Mouse (Mus musculus) lung, embryonic 14.5 days (tissue): ENCODE results near the gene Nol12. TPM values are rescaled to one million over a fixed set of nuclear protein-coding genes. Genes with fewer than 3 reads are reported as not detected.

ENCODE experiments used
- ATAC-seq: fragments of 200-750 bp; cut with Nextera tagmentation; 2 replicates; pipeline ENCODE4 v1.8.0; 2017; ENCODE audit warnings: mild to moderate bottlenecking, moderate TSS enrichment, moderate library complexity; ENCODE audit not compliant: insufficient read depth
- DNase-seq: peaks from one replicate; pipeline ENCODE4 v3.0.0-alpha.2; 2015
- H3K27ac ChIP-seq: fragments of 300-500 bp; sonication (generic); 2 replicates; pipeline ENCODE4 v1.5.1; 2014; ENCODE audit warnings: low read depth, mild to moderate bottlenecking, moderate library complexity
- H3K27me3 ChIP-seq: fragments of 300-500 bp; sonication (generic); 2 replicates; pipeline ENCODE4 v1.6.1; 2014; ENCODE audit warnings: low read length, control low read depth; ENCODE audit not compliant: insufficient read depth
- H3K36me3 ChIP-seq: fragments of 300-500 bp; sonication (generic); 2 replicates; pipeline ENCODE4 v1.6.1; 2014; ENCODE audit warnings: control low read depth; ENCODE audit not compliant: insufficient read depth
- H3K4me1 ChIP-seq: fragments of 300-500 bp; sonication (generic); 2 replicates; pipeline ENCODE4 v1.6.1; 2014; ENCODE audit warnings: antibody characterized with exemption, control low read depth; ENCODE audit not compliant: insufficient read depth
- H3K4me2 ChIP-seq: fragments of 300-500 bp; sonication (generic); 2 replicates; pipeline ENCODE4 v1.6.1; 2014; ENCODE audit warnings: mild to moderate bottlenecking
- H3K4me3 ChIP-seq: fragments of 300-500 bp; sonication (generic); 2 replicates; pipeline ENCODE4 v1.5.1; 2014; ENCODE audit warnings: low read depth, low read length
- H3K9ac ChIP-seq: fragments of 300-500 bp; sonication (generic); 2 replicates; pipeline ENCODE4 v1.6.1; 2014
- H3K9me3 ChIP-seq: fragments of 300-500 bp; sonication (generic); 2 replicates; pipeline ENCODE4 v1.6.1; 2016; ENCODE audit warnings: low read depth, low read length, control low read depth
- CTCF ChIP-seq: IDR thresholded peaks from 2 replicates; pipeline ENCODE4 v1.5.1; 2016; ENCODE audit warnings: antibody characterized with exemption, low read depth
- WGBS: fragments of 180-500 bp; shearing (Covaris S2); extraction: QIAGEN DNeasy Blood & Tissue Kit; methylation state at CpG from one replicate; pipeline ENCODE4 v1.1.7; 2014; 5-methylcytosine and 5-hydroxymethylcytosine counted together
- polyA plus RNA-seq: library from polyadenylated mRNA; unstranded; fragments of >200 nt; fragmentation: Nextera tagmentation; extraction: Ambion mirVana; gene quantifications from 2 replicates; pipeline ENCODE4 v1.2.1, GENCODE M21; 2014

Nol12 gene
- polyA plus RNA-seq, 1 experiment from 2014 or later, result 57.4 TPM

- no peak for ATAC-seq
These were observed 26.3 kb upstream of the Nol12 start for GRCm38 (mm10) chr15:78908399-78908798.

GRCm38 (mm10) chr15:78908982-78909381, 25.8 kb upstream of the Nol12 start:
- Histone ChIP-seq H3K36me3 (peaks cover 78% of the 10 kb centered on the region), H3K27ac (no peak overlapping the region), H3K9me3 (no peaks in the 10 kb centered on the region), H3K4me3 (no peak overlapping the region), H3K9ac (no peak overlapping the region), H3K4me2 (no peak overlapping the region), H3K4me1 (no peaks in the 10 kb centered on the region), H3K27me3 (no peaks in the 10 kb centered on the region)
- DNase-seq, result no peak
- no peak for TF ChIP-seq CTCF
- ATAC-seq, result no peak
- 82% methylated on average over 8 of the region's 8 CpGs for WGBS

More at GRCm38 (mm10) chr15:78908399-78908798, 26.3 kb upstream of the Nol12 start:
- Histone ChIP-seq H3K9me3 (no peaks in the 10 kb centered on the region), H3K9ac (no peak overlapping the region), H3K4me3 (no peak overlapping the region), H3K4me1 (no peaks in the 10 kb centered on the region), H3K27me3 (no peaks in the 10 kb centered on the region), H3K4me2 (no peak overlapping the region), H3K27ac (no peak overlapping the region), H3K36me3 (peaks cover 84% of the 10 kb centered on the region)
- WGBS, result 71% methylated on average over 7 of the region's 7 CpGs
- DNase-seq, result no peak
- TF ChIP-seq CTCF, result no peak

DNA sequence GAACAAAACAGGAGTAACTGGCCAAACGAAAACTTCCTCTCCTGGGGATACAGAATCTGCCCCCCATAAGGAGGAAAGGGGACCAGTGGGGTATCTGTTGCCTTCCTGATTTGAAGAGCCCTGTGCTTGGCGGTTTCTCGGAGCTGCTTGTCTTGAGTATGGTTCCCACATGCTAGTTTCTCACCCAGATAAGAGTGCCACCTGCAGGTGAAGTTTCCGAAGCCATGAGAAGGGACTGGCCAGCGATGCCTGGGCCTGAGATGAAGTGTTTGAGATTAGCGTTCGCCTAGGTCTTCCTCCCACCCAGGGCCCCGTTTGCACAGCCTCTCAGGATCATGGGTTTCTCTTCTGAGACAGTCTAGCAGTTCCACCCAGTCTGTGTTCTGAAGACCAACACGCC, 22.7 kb upstream of the Nol12 start:
- Histone ChIP-seq H3K27ac (no peak overlapping the region), H3K9me3 (no peaks in the 10 kb centered on the region), H3K4me2 (no peak overlapping the region), H3K36me3 (peaks cover 51% of the 10 kb centered on the region), H3K27me3 (no peaks in the 10 kb centered on the region), H3K4me3 (no peak overlapping the region), H3K9ac (no peak overlapping the region), H3K4me1 (peaks cover 11% of the 10 kb centered on the region; the same call in 1 of the 2 replicates)
- 36% methylated on average over 9 of the region's 9 CpGs for WGBS
- ATAC-seq (no peak), DNase-seq (peak; percentile 69)
- peak; percentile 59 for TF ChIP-seq CTCF

- Histone ChIP-seq H3K4me3 (peak within 1 kb of the TSS; percentile 73), H3K4me1 (peaks cover 11% of the 10 kb centered on the region; the same call in 1 of the 2 replicates), H3K27ac (peak within 1 kb of the TSS; percentile 89), H3K4me2 (peak within 1 kb of the TSS; percentile 99), H3K36me3 (peaks cover 48% of the 10 kb centered on the region), H3K9ac (peak within 1 kb of the TSS; percentile 72), H3K9me3 (no peaks in the 10 kb centered on the region), H3K27me3 (no peaks in the 10 kb centered on the region)
- TF ChIP-seq CTCF, result no peak
- peak; percentile 99 for DNase-seq
- ATAC-seq, result peak; percentile 94
- WGBS, result under 1% methylated on average over 51 of the region's 51 CpGs
These were observed 21.1 kb upstream of the Nol12 start, which contains the start of gene Pdxp for GRCm38 (mm10) chr15:78913632-78914090. Pdxp (plus strand) TSS chr15:78913919.

DNA sequence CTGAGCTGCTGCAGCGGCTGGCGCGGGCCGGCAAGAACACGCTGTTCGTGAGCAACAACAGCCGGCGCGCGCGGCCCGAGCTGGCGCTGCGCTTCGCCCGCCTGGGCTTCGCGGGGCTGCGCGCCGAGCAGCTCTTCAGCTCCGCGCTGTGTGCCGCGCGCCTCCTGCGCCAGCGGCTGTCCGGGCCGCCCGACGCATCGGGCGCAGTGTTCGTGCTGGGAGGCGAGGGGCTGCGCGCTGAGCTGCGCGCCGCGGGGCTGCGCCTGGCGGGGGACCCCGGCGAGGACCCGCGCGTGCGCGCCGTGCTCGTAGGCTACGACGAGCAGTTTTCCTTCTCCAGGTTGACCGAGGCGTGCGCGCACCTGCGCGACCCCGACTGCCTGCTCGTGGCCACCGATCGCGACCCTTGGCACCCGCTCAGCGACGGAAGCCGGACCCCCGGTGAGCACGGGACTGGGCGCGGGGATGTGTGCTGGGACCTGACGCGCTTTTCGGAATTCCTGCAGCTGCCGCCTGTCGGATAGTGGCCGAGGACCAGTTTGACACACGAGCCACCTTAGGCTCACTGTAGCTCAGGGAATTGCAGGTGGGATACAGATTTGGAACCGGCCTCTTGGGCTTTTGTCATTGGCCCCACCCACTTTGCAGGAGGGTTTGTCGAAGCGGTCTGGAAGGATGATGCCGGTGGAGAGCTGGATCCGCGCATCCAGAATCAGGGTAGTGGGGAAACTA, 20.5 kb upstream of the Nol12 start:
- DNase-seq, result peak; percentile 47
- peak overlapping the region; percentile 89 for H3K27ac ChIP-seq
- WGBS, result under 1% methylated on average over 83 of the region's 87 CpGs
- no peak; the same call in 1 of the 2 replicates for TF ChIP-seq CTCF
- ATAC-seq, result peak; percentile 65
- H3K9me3 ChIP-seq, result no peaks in the 10 kb centered on the region
- H3K36me3 ChIP-seq, result peaks cover 48% of the 10 kb centered on the region
- peak overlapping the region; percentile 99 for H3K4me2 ChIP-seq
- peaks cover 11% of the 10 kb centered on the region; the same call in 1 of the 2 replicates for H3K4me1 ChIP-seq
- no peaks in the 10 kb centered on the region for H3K27me3 ChIP-seq
- peak overlapping the region; percentile 73 for H3K4me3 ChIP-seq
- peak overlapping the region; percentile 72 for H3K9ac ChIP-seq

DNA sequence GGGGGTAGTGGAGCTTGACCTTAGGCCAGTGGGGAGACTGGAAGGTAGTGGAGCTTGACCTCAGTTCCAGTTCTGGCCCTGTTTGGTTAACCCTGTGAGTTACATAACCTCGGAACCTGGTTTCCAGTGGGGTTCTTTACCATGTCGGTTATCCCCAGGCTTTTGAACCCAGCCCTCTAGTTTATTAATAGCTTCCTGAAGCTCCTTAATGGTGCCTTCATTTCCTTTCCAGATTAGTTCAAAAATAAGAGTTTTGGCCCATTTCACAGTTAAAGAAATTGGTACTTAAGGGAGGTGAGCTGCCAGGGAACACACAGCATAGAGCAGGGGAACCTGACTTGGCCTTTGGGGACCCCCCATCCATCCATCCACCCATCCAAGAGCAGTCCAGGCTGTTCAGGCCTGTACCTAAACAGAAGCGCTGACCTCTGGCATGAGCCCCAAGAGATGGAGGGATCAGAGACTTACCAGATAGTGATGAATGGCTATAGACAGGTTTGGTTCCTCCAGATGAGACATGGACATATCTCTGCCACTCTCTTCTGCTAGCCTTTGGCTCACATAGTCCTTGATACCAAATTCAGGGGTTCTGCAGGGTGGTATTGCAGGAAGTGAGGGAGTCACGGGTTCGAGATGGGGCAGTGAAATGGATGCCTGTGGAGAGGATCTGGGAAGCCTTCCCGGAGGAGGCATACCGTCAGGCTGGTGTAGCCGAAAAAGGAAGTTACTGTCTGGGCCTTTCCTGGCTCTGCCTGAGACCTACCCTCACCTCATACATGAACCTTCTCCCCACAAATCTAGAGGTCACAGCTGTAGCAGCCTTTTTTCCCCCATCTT, 19.7 kb upstream of the Nol12 start:
- no peaks in the 10 kb centered on the region for H3K9me3 ChIP-seq
- peak overlapping the region; percentile 99 for H3K4me2 ChIP-seq
- no peak for TF ChIP-seq CTCF
- no peaks in the 10 kb centered on the region for H3K27me3 ChIP-seq
- peak overlapping the region; percentile 72 for H3K9ac ChIP-seq
- WGBS, result 45% methylated on average over 8 of the region's 8 CpGs
- ATAC-seq, result no peak
- peaks cover 11% of the 10 kb centered on the region; the same call in 1 of the 2 replicates for H3K4me1 ChIP-seq
- H3K27ac ChIP-seq, result no peak overlapping the region
- H3K36me3 ChIP-seq, result peaks cover 43% of the 10 kb centered on the region
- H3K4me3 ChIP-seq, result peak overlapping the region; percentile 73
- no peak for DNase-seq

GRCm38 (mm10) chr15:78915660-78916017, 19.1 kb upstream of the Nol12 start:
- peak; percentile 98 for TF ChIP-seq CTCF
- Histone ChIP-seq H3K4me1 (peaks cover 11% of the 10 kb centered on the region; the same call in 1 of the 2 replicates), H3K27me3 (no peaks in the 10 kb centered on the region), H3K9ac (0 out of 2 replicates have a peak overlapping the region, but pooled peaks have one; percentile 72), H3K9me3 (no peaks in the 10 kb centered on the region), H3K4me3 (peak overlapping the region; percentile 73), H3K36me3 (peaks cover 37% of the 10 kb centered on the region), H3K4me2 (peak overlapping the region; percentile 99), H3K27ac (no peak overlapping the region)
- 5% methylated on average over 8 of the region's 8 CpGs for WGBS
- ATAC-seq (peak; percentile 10; the same call in 1 of the 2 replicates), DNase-seq (peak; percentile 91)
